Mouse (Mus musculus) heart, postnatal 36 days (tissue): Measurements from ENCODE around the gene Slc4a1. TPM values are rescaled to one million over a fixed set of nuclear protein-coding genes. Genes with fewer than 3 reads are reported as not detected.
"Not testable (repeated sequence)": the region's sequence is repeated elsewhere in the genome, so short reads cannot be mapped to it uniquely, and the experiment has no call there.

Source experiments
- DNase-seq, 2 experiments: peaks; one replicate each; pipeline ENCODE4 v3.0.0; 2021 to 2022
- intact Hi-C: fragments of 180-260 bp; cut with DNase I; formaldehyde crosslinking; loops from one replicate; pipeline ENCODE4 v1.15.1; 2025
- total RNA-seq, 2 experiments: library from RNA; stranded (reverse); gene quantifications; 2 replicates each; pipeline ENCODE4 v1.2.3; 2021

The Slc4a1 gene
- total RNA-seq, result 1 to 10 TPM; 2.1 to 7.8 TPM

DNA sequence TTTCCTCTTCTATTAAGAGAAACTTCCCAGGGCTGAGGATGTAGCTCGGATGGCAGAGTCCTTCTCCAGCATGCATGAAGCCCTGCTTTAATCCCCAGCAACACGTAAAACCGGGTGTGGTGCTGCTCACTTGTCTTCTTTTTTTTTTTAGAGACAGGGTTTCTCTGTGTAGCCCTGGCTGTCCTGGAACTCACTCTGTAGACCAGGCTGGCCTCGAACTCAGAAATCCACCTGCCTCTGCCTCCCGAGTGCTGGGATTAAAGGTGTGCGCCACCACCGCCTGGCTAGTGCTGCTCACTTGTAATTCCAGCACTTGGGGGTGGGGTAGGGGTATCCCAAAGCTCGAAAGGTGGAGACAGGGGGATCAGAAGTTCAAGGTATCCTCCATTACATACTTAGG is at the start of gene Slc4a1:
Slc4a1 (minus strand) TSS at position 101 of the 400 bp plus-strand sequence.
- intact Hi-C loops, DNase-seq: not testable (repeated sequence)

DNA sequence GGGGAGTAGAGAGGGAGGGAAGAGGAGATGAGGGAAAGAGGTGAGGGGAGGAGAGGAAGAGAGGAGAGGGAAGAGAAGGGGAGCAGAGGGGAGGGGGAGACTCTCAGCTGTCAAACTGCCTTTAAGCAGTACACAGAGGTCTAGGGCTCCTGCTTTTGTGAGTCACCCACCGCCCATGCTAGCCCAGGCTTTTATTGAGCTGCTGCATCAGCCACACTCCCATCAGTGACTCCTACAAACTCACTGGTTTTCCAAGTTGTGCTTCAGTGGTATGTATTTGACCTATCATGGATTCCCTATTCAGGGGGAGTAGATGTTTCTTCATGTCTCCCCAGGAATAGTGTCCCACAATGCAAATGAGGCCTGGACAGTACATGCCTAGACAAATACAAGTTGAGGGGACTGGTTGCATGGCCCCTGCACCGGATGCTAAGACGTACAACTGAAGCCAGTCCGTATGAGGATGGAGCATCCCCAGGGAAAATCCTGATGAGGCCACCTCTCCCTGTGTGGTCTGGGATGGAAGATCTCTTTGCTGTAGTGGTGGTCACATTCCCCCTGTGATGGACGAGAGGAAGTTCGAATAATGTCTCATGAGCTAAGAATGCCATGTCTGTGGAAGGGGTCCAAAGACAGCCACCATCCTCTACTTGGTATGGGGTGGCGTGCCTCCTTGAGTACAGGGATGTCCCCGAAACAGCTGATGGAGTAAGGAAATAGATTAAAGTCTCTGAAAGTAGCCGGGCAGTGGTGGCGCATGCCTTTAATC is 49.2 kb upstream of the Slc4a1 start:
- no peak for DNase-seq
- intact Hi-C loops, result no loop called here

DNA sequence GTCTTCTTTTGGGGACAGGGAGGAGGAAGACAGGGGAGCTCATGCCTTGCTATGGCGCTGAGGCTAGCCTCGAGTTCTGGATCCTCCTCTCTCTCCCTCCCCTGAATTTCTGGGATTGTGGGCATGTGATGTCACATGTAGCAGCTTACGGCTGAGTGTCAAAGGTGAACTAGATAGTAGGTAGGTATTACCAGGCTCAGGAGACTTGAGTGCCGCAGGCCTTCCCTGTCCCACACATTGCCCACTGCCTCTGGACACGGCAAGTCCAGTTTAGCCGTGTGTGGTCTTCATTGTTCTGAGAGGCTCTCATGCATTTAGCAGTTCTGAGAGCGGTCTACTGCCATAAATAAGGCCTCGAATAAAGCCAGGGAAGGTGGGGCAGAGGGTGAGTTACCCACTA is 47.1 kb upstream of the Slc4a1 start:
- intact Hi-C loops, result loop anchor here (1.0 kb wide), 1 partner anchor 15 kb away; no protein-coding TSS in a partner anchor
- no peak for DNase-seq

DNA sequence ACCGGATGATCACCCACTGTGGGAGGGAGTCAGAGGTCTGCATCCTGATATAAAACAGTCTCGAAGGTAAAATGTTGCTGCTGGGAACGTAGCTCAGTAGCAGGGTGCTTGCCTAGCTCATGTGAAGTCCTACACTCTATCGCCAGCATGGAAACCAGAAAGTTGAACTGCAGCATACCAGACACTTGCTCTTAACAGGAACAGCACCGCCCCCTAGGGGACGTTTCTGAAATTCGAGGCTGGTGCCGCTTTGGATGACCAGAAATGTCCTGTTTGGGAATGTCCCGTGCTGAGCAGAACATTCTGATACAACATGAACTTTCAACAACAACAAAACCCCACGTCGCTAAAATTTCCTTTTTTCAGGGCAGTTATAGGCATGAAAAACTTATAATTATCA is 45.7 kb upstream of the Slc4a1 start:
- DNase-seq, result peak; percentile 91 to 95
- intact Hi-C loops, result loop anchor here (1.0 kb wide), 1 partner anchor 102 kb away; no protein-coding TSS in a partner anchor

DNA sequence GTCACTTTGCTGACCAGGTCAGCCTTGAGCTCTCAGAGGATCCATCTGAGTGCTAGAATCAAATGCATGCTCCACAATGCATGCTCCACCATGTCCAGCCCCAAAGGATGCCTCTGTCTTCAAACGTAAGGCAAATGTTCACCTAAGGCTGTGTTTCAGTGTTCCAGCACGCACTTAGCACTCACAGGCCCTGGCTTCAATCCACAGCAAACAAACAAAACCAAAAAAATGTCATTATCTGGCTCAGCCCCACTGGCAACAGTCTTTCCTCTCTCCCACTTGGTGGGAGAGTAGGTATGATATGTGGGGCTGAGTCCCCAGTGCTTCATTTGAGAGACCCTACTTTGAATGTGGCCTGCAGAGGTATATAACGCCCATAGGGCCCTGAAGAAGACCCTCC is 45.1 kb upstream of the Slc4a1 start:
- DNase-seq, result no peak
- intact Hi-C loops, result loop anchor here (1.0 kb wide), 1 partner anchor 102 kb away; no protein-coding TSS in a partner anchor

DNA sequence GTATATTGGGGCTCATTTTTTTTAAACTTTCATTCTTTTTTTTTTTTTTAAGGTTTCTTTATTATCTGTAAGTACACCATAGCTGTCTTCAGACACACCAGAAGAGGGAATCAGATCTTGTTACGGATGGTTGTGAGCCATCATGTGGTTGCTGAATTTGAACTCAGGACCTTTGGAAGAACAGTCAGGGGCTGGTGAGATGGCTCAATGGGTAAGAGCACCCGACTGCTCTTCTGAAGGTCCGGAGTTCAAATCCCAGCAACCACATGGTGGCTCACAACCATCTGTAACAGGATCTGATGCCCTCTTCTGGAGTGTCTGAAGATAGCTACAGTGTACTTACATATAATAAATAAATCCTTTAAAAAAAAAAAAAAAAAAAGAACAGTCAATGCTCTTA is 44.3 kb upstream of the Slc4a1 start:
- intact Hi-C loops, DNase-seq: not testable (repeated sequence)

DNA sequence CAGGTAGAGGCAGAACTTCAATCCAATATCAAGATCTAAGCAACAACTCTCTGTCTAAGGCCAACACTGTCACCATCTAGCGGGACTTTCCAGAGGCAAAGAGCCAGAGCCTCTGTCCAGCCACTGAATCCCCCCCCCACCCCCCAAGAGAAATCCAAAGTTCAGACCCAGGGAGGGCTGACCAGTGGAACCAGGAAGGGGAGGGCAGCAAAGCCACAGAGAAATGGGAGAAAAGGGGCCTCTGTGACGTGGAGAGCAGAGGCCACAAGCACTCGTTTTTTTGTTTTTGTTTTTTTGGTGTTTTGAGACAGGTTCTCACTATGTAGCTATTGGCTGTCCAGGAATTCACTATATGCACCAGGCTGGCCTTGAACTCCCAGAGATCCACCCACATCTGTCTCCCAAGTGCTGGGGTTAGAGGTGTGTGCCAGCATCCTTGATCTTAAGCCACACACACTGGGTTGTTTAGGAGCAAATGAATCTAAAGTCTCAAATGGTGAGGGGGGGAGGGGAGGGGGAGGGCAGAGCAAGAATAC is 43.9 kb upstream of the Slc4a1 start:
- no peak for DNase-seq
- intact Hi-C loops, result no loop called here

DNA sequence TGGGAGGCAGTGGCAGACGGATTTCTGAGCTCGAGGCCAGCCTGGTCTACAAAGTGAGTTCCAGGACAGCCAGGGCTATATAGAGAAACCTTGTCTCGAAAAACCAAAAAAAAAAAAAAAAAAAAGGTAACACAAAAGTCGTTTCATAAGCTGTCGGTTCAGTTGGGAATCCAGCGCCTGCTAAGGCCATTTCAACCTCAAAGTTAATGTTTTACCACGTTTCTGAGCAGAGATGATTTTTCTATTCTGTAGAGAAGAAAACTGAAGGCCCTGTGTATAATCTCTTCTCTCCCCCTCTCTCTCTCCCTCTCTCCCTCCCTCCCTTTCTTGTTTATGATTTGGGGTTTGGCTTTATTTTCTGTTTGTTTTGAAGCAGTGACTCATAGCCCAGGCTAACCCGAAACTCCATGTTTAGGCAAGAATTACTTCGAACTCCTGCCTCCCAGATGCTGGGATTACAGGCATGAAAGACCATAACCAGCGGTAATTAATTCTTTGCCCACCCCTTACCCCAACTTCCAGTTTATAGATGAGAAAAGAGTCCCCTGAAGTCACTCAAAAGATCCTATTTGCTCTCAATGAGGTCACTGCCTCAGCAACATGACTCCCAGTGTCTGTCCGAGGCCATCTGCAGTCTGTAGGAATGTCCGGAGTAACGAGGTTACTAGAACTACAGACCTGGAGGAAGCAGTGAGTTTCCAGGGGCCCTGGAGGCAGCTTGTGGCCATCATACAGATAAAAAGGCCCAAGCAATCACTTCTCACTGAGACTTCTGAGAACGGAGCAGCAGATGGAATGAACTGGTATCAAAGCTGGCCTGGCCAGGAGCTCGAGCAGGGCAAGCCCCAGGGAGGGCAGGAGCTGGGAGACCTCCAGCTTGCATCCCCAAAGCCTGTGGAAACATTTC is 43.1 kb upstream of the Slc4a1 start:
- intact Hi-C loops, result no loop called here
- DNase-seq, result no peak

DNA sequence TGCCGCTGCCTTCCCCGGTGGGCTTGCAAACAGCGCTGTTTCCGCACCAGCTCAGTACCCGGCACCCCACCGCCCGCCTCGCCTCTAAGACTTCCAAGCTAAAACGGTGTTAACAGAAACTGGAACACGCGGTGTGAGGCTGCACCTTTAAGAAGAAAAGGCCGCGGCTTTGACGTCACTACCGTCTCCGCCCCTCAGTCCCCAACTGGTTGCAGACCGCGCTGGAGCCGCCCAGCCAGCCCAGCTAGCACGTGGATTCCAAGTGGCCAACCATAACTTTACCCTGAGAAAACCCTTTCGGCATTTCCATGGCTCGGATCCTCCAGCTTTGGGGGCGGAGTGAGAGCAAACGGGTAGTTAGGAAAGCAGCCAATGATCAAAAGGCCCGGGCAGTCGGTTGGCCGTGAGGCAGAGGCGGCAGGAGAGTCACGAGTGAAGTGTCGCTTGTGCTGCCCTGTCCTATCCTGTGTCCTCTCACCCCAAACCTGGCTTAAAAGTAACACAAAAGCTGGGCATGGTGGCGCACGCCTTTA is 42.4 kb upstream of the Slc4a1 start:
- DNase-seq, result peak; percentile 95 to 97
- intact Hi-C loops, result no loop called here

DNA sequence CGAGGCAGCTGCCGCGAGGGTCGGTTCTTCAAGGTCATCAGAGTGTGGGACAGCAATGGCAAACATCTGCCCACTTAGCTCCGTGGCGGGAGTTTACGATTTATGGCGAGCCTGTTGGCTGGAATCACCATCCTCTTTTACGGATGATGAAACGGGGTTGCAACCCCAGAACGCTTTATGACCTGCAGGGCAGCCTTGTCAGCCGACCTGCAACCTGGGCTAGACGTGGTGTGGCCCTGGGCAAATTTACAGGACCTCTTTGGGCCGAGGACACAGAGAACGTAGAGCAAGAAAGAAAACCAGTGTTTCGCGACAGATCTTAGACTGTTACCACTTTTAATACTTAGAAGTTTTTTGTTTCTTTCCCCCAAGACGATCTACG is 41.8 kb upstream of the Slc4a1 start, which contains the start of gene Slc25a39:
Slc25a39 (minus strand) TSS at position 113 of the 382 bp plus-strand sequence.
- DNase-seq, result no peak
- intact Hi-C loops, result loop anchor here (1.0 kb wide), 1 partner anchor 92 kb away; no protein-coding TSS in a partner anchor

DNA sequence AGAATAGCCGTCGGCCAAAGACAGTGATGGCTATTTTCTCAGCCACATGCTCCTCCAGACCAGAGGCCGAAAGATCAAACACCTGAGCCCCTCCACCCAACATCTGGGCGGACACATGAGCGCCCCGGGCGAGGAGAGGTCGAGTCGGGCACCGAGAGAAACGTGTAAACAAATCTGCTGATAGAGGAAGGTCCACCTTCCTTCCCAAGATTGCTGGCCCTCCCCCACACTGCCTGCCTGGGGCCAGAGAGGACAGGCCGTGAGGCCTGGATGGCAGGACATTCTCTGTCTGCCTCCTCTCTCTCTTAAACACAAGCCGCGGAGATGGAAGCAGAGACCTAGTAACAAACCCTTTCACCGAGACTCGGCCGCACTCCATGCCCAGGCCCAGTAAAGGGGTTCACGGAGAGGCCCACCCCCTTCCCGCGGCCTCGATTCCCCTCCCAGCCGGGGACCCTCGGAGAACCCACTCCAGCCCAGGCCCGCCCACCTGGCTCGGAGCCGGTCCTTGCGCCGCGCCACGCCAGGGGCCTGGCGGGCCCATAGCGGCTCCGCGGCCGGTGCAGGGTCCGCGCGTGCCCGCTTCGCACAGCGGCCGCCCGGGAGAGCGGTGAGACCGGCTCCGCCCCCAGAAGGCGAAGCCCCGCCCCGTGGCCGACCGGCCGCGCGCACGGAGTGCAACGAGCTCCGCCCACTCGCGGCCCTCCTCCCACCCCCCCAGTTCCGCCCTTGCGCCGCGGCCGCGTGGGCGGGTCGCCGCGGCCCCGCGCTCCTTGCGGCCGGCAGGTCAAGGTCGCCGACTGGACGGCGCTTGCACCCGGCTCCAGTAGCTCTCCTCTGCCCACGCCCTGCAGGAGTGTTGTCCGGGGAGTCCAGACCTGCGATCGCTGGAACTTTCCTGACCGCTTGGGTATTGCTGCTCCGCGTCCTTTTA is 41.2 kb upstream of the Slc4a1 start:
- DNase-seq, result peak; percentile 94 to 96
- intact Hi-C loops, result loop anchor here (1.0 kb wide), 2 partner anchors 87 to 91 kb away; no protein-coding TSS in a partner anchor

DNA sequence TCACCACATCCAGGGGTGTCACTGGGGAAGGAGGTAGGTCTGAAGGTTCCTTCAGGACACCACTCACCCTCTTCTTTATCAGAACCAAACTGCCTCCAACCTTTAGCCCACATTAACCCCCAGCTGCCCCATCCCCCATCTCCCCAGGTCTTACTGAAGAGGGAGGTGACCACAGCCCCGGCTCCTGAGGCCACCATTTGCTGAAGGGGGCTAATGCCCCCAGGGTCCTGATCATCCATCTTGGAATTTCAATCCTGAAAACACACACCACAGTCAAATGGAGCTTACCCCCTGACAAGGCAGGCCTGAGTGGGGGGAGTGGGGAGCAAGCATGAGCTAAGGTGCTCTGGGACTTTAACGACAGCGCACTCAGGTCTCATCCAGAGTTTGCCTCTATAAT is 40.4 kb upstream of the Slc4a1 start:
- intact Hi-C loops, result loop anchor here (1.0 kb wide), 1 partner anchor 86 kb away; no protein-coding TSS in a partner anchor
- no peak for DNase-seq

DNA sequence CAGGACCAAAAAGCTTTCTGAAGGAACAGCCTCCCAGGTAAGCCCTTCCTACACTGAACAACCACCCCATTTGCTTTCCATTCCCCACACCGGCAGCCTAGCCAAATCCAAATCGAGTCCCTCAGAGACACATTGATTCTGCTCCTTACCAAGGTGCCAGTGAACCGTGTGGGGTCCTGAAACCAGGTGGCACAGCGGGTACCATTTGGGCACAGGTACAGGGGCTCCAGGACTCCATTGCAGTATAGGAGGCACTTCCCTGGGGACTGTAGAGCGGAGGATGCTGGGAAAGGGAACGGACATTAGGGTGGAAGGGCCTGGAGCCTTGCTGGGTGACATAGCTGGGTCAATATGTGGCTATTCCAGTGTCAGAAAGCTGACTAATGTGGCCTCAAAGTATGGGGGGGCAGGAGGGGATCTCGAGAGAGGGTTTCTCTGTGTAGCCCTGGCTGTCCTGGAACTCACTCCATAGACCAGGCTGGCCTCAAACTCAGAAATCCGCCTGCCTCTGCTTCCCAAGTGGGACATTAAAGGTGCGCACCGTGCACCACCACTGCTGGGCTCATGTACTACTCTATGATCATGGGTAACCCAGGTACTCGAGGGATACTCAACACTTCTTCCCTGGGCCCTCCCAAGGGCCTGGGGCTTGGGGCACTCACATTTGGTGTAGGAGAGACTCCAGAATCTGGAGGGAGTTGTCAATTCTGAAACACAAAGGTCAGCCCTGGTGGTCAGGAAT is 39.7 kb upstream of the Slc4a1 start:
- DNase-seq, result no peak
- intact Hi-C loops, result loop anchor here (1.0 kb wide), 1 partner anchor 85 kb away; no protein-coding TSS in a partner anchor

DNA sequence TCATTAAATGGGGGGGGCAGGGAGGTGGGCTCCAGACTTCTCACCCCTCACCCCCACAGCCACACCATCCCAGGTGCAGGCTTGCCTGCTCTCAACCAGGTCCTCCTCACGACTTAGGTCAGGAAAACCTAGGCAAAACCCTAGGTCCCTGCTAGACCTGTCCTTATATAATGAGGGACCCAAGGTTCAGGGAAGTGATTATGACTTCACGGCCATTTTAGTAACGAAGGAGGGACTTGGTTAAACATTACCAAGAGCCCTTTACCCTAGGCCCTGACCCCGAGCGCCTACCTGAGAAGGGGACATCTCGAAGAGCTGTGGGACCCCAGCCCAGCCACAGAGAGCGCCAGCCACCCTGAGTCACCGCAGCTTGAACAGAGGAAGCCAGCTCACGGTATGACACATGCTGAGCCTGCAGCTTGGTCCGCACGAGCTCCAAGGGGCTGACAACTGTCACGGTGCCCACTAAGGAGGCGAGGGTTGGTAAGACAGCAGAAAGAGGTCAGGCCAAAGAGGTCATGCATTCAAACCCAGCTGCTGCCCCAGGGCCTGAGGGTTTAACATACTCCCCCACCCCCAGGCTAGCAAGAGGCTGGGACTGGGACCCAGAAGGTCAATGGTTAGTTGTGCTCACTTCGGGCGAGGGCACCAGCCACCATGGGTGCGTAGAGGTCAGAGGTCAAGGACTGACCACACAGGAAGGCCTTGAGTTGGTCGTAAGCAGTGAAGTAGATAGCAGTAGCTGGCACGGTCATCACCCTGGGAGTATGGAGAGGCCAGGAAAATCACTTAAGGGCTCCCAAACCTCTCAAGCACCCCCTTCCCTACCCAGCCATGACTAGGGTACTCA is 38.4 kb upstream of the Slc4a1 start:
- DNase-seq, result no peak
- intact Hi-C loops, result no loop called here

DNA sequence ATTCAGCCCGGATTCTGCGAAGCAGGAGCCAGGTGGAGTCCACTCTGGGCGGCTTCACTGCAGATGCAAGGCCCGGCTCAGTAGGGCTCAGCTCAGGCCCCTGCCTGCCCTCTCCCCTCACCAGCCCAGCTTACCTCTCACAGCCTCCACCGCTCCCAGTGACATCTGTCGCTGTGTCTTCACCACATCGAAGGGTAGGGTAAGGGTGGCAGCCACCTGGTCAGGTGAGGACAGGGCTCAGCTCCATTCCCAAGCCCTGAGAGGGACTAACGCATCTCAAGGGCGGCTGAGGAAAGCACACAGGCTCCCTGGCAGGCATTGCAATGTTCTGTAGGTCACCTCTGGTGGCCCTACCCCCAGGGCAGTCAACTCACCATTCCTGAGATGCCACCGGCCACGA is 37.7 kb upstream of the Slc4a1 start:
- DNase-seq, result no peak

DNA sequence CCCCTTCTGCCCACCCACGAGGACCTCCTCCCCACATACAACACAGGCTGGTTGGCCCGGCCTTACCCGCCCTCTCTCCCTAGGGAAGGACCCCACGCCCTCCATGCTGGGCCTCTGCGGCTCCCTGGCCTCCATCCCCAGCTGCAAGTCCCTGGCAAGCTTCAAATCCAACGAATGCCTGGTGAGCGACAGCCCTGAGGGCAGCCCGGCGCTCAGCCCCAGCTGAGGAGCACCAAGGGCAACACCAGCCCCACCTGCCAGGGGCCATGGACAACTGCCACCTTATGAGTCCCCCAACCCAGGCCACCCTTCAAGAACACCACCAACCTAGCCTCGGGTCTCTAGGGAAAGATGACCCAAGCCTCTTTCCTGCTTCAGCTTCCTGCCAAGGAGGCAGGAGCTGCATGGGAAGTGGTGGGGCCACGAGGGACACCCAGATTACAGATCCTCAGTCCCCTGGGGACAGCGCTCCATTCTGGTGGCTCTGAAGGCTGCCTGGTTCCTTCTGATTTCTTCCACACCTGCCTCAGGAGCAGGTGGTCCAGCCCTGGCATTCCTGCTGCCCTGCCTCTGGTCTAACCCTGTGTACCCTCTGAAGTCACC is 36.0 kb upstream of the Slc4a1 start:
- no peak for DNase-seq

More for the DNA sequence above, 37.7 kb upstream of the Slc4a1 start:
- intact Hi-C loops, result no loop called here

DNA sequence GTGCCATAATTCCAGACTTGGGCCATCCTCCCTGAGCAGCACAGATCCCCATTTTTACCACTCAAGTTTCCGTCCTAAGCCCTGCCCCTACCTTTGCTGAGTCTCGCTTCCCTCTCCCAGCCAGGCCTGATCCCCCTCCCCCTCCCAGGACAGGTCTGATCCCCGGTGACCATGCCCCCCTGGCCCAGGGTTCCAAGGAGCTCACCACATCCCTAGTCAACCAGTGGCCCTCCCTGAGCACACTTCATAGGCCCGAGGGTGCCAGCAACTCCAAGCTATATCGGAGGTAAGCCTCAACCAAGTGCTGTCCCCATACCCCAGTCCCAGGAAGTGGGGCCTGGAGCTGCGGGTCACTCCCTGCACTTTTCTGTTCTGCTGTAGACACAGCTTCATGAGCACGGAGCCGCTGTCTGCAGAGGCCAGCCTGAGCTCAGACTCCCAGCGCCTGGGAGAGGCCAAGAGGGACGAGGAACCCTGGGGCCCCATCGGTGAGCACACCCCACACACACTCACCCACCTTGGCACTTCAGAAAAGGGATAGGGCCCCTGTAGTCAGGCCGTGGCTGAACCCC is 34.6 kb upstream of the Slc4a1 start:
- intact Hi-C loops, result no loop called here

More for the DNA sequence above, 36.0 kb upstream of the Slc4a1 start:
- intact Hi-C loops, result no loop called here

More for the DNA sequence above, 34.6 kb upstream of the Slc4a1 start:
- DNase-seq, result no peak
